Mouse (Mus musculus) embryonic facial prominence, embryonic 10.5 days (tissue): ENCODE measurements around the gene Tor2a. TPM values are rescaled to one million over a fixed set of nuclear protein-coding genes. Genes with fewer than 3 reads are reported as not detected.

Source experiments
- DNase-seq: peaks from one replicate; pipeline ENCODE4 v3.0.0-alpha.2; 2017; ENCODE audit warnings: low spot score
- H3K27ac ChIP-seq: fragments of 300-500 bp; sonication (generic); replicated peaks from 2 replicates; pipeline ENCODE4 v1.5.1; 2016; ENCODE audit warnings: mild to moderate bottlenecking
- H3K27me3 ChIP-seq: fragments of 300-500 bp; sonication (generic); replicated peaks from 2 replicates; pipeline ENCODE4 v1.6.1; 2016; ENCODE audit warnings: low read depth, mild to moderate bottlenecking; ENCODE audit not compliant: poor library complexity, severe bottlenecking
- H3K36me3 ChIP-seq: fragments of 300-500 bp; sonication (generic); replicated peaks from 2 replicates; pipeline ENCODE4 v1.6.1; 2016; ENCODE audit warnings: mild to moderate bottlenecking, moderate library complexity
- H3K4me1 ChIP-seq: fragments of 300-500 bp; sonication (generic); 2 replicates; pipeline ENCODE4 v1.6.1; 2016
- H3K4me3 ChIP-seq: fragments of 300-500 bp; sonication (generic); 2 replicates; pipeline ENCODE4 v1.5.1; 2016; ENCODE audit warnings: mild to moderate bottlenecking, moderate library complexity
- H3K9me3 ChIP-seq: fragments of 300-500 bp; sonication (generic); 2 replicates; pipeline ENCODE4 v1.6.1; 2016; ENCODE audit warnings: mild to moderate bottlenecking
- WGBS: fragments of 180-500 bp; shearing (Covaris S2); methylation state at CpG from one replicate; pipeline ENCODE4 v1.1.7; 2016; 5-methylcytosine and 5-hydroxymethylcytosine counted together
- polyA plus RNA-seq: library from polyadenylated mRNA; unstranded; fragments of >200 nt; fragmentation: Nextera tagmentation; extraction: Ambion mirVana; gene quantifications from 2 replicates; pipeline ENCODE4 v1.2.1, GENCODE M21; 2016

Tor2a gene
- polyA plus RNA-seq, 1 experiment from 2014 or later: 48.9 TPM

GRCm38 (mm10) chr2:32734480-32734879 lies 22.6 kb upstream of the Tor2a start:
- peaks cover 75% of the 10 kb centered on the region for H3K4me1 ChIP-seq
- no peak for DNase-seq
- H3K4me3 ChIP-seq: peak overlapping the region; percentile 28; the same call in 1 of the 2 replicates
- peaks cover 6% of the 10 kb centered on the region for H3K36me3 ChIP-seq
- H3K27ac ChIP-seq: peak overlapping the region; percentile 69
- peaks cover 3% of the 10 kb centered on the region; the same call in 1 of the 2 replicates for H3K27me3 ChIP-seq
- no peaks in the 10 kb centered on the region for H3K9me3 ChIP-seq
- 51% methylated on average over 4 of the region's 4 CpGs for WGBS

GRCm38 (mm10) chr2:32734933-32735332 lies 22.1 kb upstream of the Tor2a start:
- Histone ChIP-seq H3K27ac (peak overlapping the region; percentile 69), H3K9me3 (no peaks in the 10 kb centered on the region), H3K4me3 (peak overlapping the region; percentile 28; the same call in 1 of the 2 replicates), H3K36me3 (peaks cover 6% of the 10 kb centered on the region), H3K27me3 (peaks cover 8% of the 10 kb centered on the region), H3K4me1 (peaks cover 71% of the 10 kb centered on the region)
- 48% methylated on average over 4 of the region's 4 CpGs for WGBS
- DNase-seq: peak; percentile 46

- no peak for DNase-seq
- H3K27me3 ChIP-seq: peaks cover 22% of the 10 kb centered on the region
- peak overlapping the region; percentile 16; the same call in 1 of the 2 replicates for H3K4me3 ChIP-seq
- peaks cover 64% of the 10 kb centered on the region for H3K4me1 ChIP-seq
- peaks cover 6% of the 10 kb centered on the region for H3K36me3 ChIP-seq
- peak overlapping the region; percentile 40; the same call in 1 of the 2 replicates for H3K27ac ChIP-seq
- H3K9me3 ChIP-seq: no peaks in the 10 kb centered on the region
- WGBS: 47% methylated on average over 3 of the region's 3 CpGs
These were observed 20.7 kb upstream of the Tor2a start for GRCm38 (mm10) chr2:32736306-32736829.

GRCm38 (mm10) chr2:32737008-32737407 lies 20.0 kb upstream of the Tor2a start:
- H3K27ac ChIP-seq: peak overlapping the region; percentile 40; the same call in 1 of the 2 replicates
- peaks cover 64% of the 10 kb centered on the region for H3K4me1 ChIP-seq
- no peak for DNase-seq
- peaks cover 6% of the 10 kb centered on the region for H3K36me3 ChIP-seq
- H3K27me3 ChIP-seq: peaks cover 28% of the 10 kb centered on the region
- H3K4me3 ChIP-seq: no peak overlapping the region
- 63% methylated on average over 6 of the region's 6 CpGs for WGBS
- H3K9me3 ChIP-seq: no peaks in the 10 kb centered on the region

- Histone ChIP-seq H3K27ac (no peak overlapping the region), H3K36me3 (peaks cover 11% of the 10 kb centered on the region), H3K4me1 (peaks cover 54% of the 10 kb centered on the region), H3K27me3 (peaks cover 49% of the 10 kb centered on the region), H3K9me3 (no peaks in the 10 kb centered on the region), H3K4me3 (no peak overlapping the region)
- 69% methylated on average over 4 of the region's 4 CpGs for WGBS
- DNase-seq: no peak
These were observed 17.7 kb upstream of the Tor2a start for GRCm38 (mm10) chr2:32739311-32739710.

- peak within 1 kb of the TSS; percentile 73 for H3K4me3 ChIP-seq
- peaks cover 40% of the 10 kb centered on the region for H3K4me1 ChIP-seq
- peak within 1 kb of the TSS; percentile 78 for H3K27ac ChIP-seq
- H3K36me3 ChIP-seq: peaks cover 27% of the 10 kb centered on the region
- H3K9me3 ChIP-seq: no peaks in the 10 kb centered on the region
- 7% methylated on average over 11 of the region's 11 CpGs for WGBS
- DNase-seq: no peak
- H3K27me3 ChIP-seq: peaks cover 49% of the 10 kb centered on the region
These were observed 16.1 kb upstream of the Tor2a start, which contains the start of gene 6330409D20Rik for GRCm38 (mm10) chr2:32740916-32741272. TSS of gene 6330409D20Rik (minus strand) at chr2:32741016.

- WGBS: 2% methylated on average over 58 of the region's 58 CpGs
- Histone ChIP-seq H3K4me1 (peaks cover 37% of the 10 kb centered on the region), H3K4me3 (peak overlapping the region; percentile 73), H3K27ac (peak overlapping the region; percentile 78), H3K36me3 (peaks cover 33% of the 10 kb centered on the region), H3K27me3 (peaks cover 49% of the 10 kb centered on the region), H3K9me3 (no peaks in the 10 kb centered on the region)
- DNase-seq: peak; percentile 77
These were observed 15.5 kb upstream of the Tor2a start for GRCm38 (mm10) chr2:32741273-32742172.

- 2% methylated on average over 18 of the region's 18 CpGs for WGBS
- H3K27me3 ChIP-seq: peaks cover 49% of the 10 kb centered on the region
- peak overlapping the region; percentile 78 for H3K27ac ChIP-seq
- peak overlapping the region; percentile 73 for H3K4me3 ChIP-seq
- H3K4me1 ChIP-seq: peaks cover 32% of the 10 kb centered on the region
- H3K9me3 ChIP-seq: no peaks in the 10 kb centered on the region
- DNase-seq: peak; percentile 83
- H3K36me3 ChIP-seq: peaks cover 39% of the 10 kb centered on the region
These were observed 14.9 kb upstream of the Tor2a start for GRCm38 (mm10) chr2:32742173-32742531.

- Histone ChIP-seq H3K4me3 (no peak overlapping the region), H3K9me3 (no peaks in the 10 kb centered on the region), H3K4me1 (peaks cover 28% of the 10 kb centered on the region), H3K36me3 (peaks cover 51% of the 10 kb centered on the region), H3K27ac (no peak overlapping the region), H3K27me3 (peaks cover 47% of the 10 kb centered on the region)
- WGBS: 77% methylated on average over 15 of the region's 15 CpGs
- no peak for DNase-seq
These were observed 12.6 kb upstream of the Tor2a start for GRCm38 (mm10) chr2:32744272-32744982.

GRCm38 (mm10) chr2:32749082-32749481 lies 8.0 kb upstream of the Tor2a start:
- H3K4me1 ChIP-seq: peaks cover 32% of the 10 kb centered on the region
- H3K9me3 ChIP-seq: no peaks in the 10 kb centered on the region
- H3K27ac ChIP-seq: peak overlapping the region; percentile 19; the same call in 1 of the 2 replicates
- no peak for DNase-seq
- peak overlapping the region; percentile 8; the same call in 1 of the 2 replicates for H3K4me3 ChIP-seq
- H3K27me3 ChIP-seq: peaks cover 11% of the 10 kb centered on the region
- 93% methylated on average over 16 of the region's 16 CpGs for WGBS
- peaks cover 77% of the 10 kb centered on the region for H3K36me3 ChIP-seq

- 69% methylated on average over 7 of the region's 7 CpGs for WGBS
- no peak overlapping the region for H3K27ac ChIP-seq
- peaks cover 32% of the 10 kb centered on the region for H3K4me1 ChIP-seq
- H3K4me3 ChIP-seq: peak overlapping the region; percentile 54; the same call in 1 of the 2 replicates
- DNase-seq: no peak
- peaks cover 78% of the 10 kb centered on the region for H3K36me3 ChIP-seq
- peaks cover 11% of the 10 kb centered on the region; the same call in 1 of the 2 replicates for H3K27me3 ChIP-seq
- no peaks in the 10 kb centered on the region for H3K9me3 ChIP-seq
These were observed 6.8 kb upstream of the Tor2a start for GRCm38 (mm10) chr2:32750199-32750598.
